19 mouse cellular contexts compared by ENCODE assay signal in genomic region chr13:111301431-111301830, GRCm38 (mm10). TPM values are rescaled to one million over a fixed set of nuclear protein-coding genes. Genes with fewer than 3 reads are reported as not detected.
"Had no signal": no experiment of that assay in that cellular context is flagged by ENCODE, and none has a peak within 500 bp of the region (broad histone marks: within the 10 kb centered on the region; RNA-seq: fewer than 3 reads in every experiment).

No protein-coding gene starts in this region.

- H3K27ac ChIP-seq: limb, embryonic 13.5 days; liver, embryonic 14.5 days; midbrain, embryonic 10.5 days; neural tube, embryonic 12.5 days; stomach, postnatal 0 days had no signal

- DNase-seq: kidney, adult 2 months; kidney, postnatal 36 days; layer of hippocampus, postnatal 36 days; lung, adult 18-20 months; lung, postnatal 4 days; midbrain, embryonic 14.5 days; thymus, adult 18-20 months; thymus, postnatal 25 days had no signal

- H3K4me3 ChIP-seq: limb, embryonic 13.5 days; midbrain, embryonic 10.5 days; neural tube, embryonic 12.5 days had no signal

RNA-seq across cellular contexts. Expression of gene Actbl2, which starts 46.6 kb away (rescaled TPM):
- total RNA-seq: layer of hippocampus, adult 18-20 months; layer of hippocampus, postnatal 36 days; left cerebral cortex, postnatal 36 days; liver, adult 2 months; megakaryocyte, adult 5-6 weeks; monocyte, adult 5-6 weeks; neutrophil, adult 5-6 weeks had no signal
